Mouse (Mus musculus) MEL (cell line): ENCODE measurements at regions not wholly inside any gene's neighbourhood (a gene's known extent, or its start where the extent isn't known, plus 50 kb on each side); places are given as distances from the start of the nearest gene placed in this dataset.

Source experiments
- DNase-seq: peaks from one replicate; pipeline ENCODE4 v3.0.0; 2011; ENCODE audit warnings: low read depth, low spot score
- H3K27ac ChIP-seq: 2 replicates; pipeline ENCODE4 v1.5.1; 2012; ENCODE audit warnings: low read depth, mild to moderate bottlenecking, control low read depth, low read length, moderate library complexity; ENCODE audit not compliant: control insufficient read depth
- H3K27me3 ChIP-seq, 2 experiments: fragments of 150-350 bp in 1 of 2; sonication (generic) in 1 of 2; 2 replicates each; pipeline ENCODE4 v1.6.1; 2012; ENCODE audit warnings: low read length in 2 of 2, mild to moderate bottlenecking in 2 of 2, improper control_type of control experiment in 1 of 2, moderate library complexity in 1 of 2; ENCODE audit not compliant: insufficient read depth in 2 of 2, control insufficient read depth in 1 of 2
- H3K36me3 ChIP-seq, 2 experiments: 2 replicates each; pipeline ENCODE4 v1.6.1; 2012 to 2014; ENCODE audit warnings: low read length in 2 of 2, improper control_type of control experiment in 1 of 2, inconsistent platforms in 1 of 2, mild to moderate bottlenecking in 1 of 2; ENCODE audit not compliant: insufficient read depth in 2 of 2, control insufficient read depth in 1 of 2
- H3K4me1 ChIP-seq, 2 experiments: fragments of 150-350 bp in 1 of 2; sonication (generic) in 1 of 2; 2 replicates each; pipeline ENCODE4 v1.6.1; 2012; ENCODE audit warnings: low read length in 2 of 2, improper control_type of control experiment in 1 of 2, mild to moderate bottlenecking in 1 of 2; ENCODE audit not compliant: insufficient read depth in 2 of 2, control insufficient read depth in 1 of 2
- H3K4me3 ChIP-seq, 2 experiments: fragments of 150-350 bp in 1 of 2; sonication (generic) in 1 of 2; 2 replicates each; pipeline ENCODE4 v1.5.1; 2012; ENCODE audit warnings: low read depth in 2 of 2, low read length in 2 of 2, mild to moderate bottlenecking in 2 of 2, moderate library complexity in 2 of 2, control low read depth in 1 of 2, improper control_type of control experiment in 1 of 2; ENCODE audit not compliant: control insufficient read depth in 1 of 2, insufficient read depth in 1 of 2
- H3K79me2 ChIP-seq: 2 replicates; pipeline ENCODE4 v1.6.1; 2012; ENCODE audit warnings: mild to moderate bottlenecking, low read length, moderate library complexity; ENCODE audit not compliant: control insufficient read depth, poor library complexity, insufficient read depth
- H3K9ac ChIP-seq: 2 replicates; pipeline ENCODE4 v1.6.1; 2012; ENCODE audit warnings: low read depth, mild to moderate bottlenecking, control low read depth, low read length, moderate library complexity; ENCODE audit not compliant: control insufficient read depth, poor library complexity, severe bottlenecking
- H3K9me3 ChIP-seq: fragments of 150-350 bp; sonication (generic); replicated peaks from 2 replicates; pipeline ENCODE4 v1.6.1; 2012; ENCODE audit warnings: mild to moderate bottlenecking, low read length, improper control_type of control experiment, moderate library complexity; ENCODE audit not compliant: insufficient read depth
- BHLHE40 ChIP-seq: IDR thresholded peaks from 2 replicates; pipeline ENCODE4 v1.6.1; 2012; ENCODE audit warnings: low read depth, mild to moderate bottlenecking, inconsistent platforms, low read length, improper control_type of control experiment, borderline replicate concordance
- CHD1 ChIP-seq: IDR thresholded peaks from 2 replicates; pipeline ENCODE4 v1.6.1; 2012; ENCODE audit warnings: low read depth, mild to moderate bottlenecking, inconsistent platforms, low read length, improper control_type of control experiment
- CTCF ChIP-seq, 3 experiments: IDR thresholded peaks in 2 of 3; conservative IDR thresholded peaks in 1 of 3; 2 replicates each; pipeline ENCODE4 v1.5.1; 2011 to 2012; ENCODE audit warnings: low read length in 3 of 3, low read depth in 2 of 3, mild to moderate bottlenecking in 2 of 3, improper control_type of control experiment in 1 of 3, inconsistent platforms in 1 of 3, mixed read lengths in 1 of 3, moderate library complexity in 1 of 3; ENCODE audit not compliant: control insufficient read depth in 1 of 3, insufficient read depth in 1 of 3, poor library complexity in 1 of 3, severe bottlenecking in 1 of 3
- ELF1 ChIP-seq: IDR thresholded peaks from 2 replicates; pipeline ENCODE4 v1.6.1; 2014; ENCODE audit warnings: low read depth, mild to moderate bottlenecking, inconsistent platforms, low read length, improper control_type of control experiment, moderate library complexity
- GABPA ChIP-seq: IDR thresholded peaks from 2 replicates; pipeline ENCODE4 v1.6.1; 2012; ENCODE audit warnings: low read depth, mild to moderate bottlenecking, inconsistent platforms, low read length, improper control_type of control experiment, moderate library complexity
- MAX ChIP-seq: IDR thresholded peaks from 2 replicates; pipeline ENCODE4 v1.6.1; 2011; ENCODE audit warnings: low read length, improper control_type of control experiment
- MAZ ChIP-seq: IDR thresholded peaks from 2 replicates; pipeline ENCODE4 v1.6.1; 2012; ENCODE audit warnings: low read depth, mild to moderate bottlenecking, inconsistent platforms, low read length, improper control_type of control experiment
- NELFE ChIP-seq: IDR thresholded peaks from 2 replicates; pipeline ENCODE4 v1.6.1; 2011; ENCODE audit warnings: low read depth, low read length, improper control_type of control experiment
- POLR2AphosphoS5 ChIP-seq: IDR thresholded peaks from 2 replicates; pipeline ENCODE4 v1.6.1; 2012; ENCODE audit warnings: low read depth, borderline replicate concordance, mild to moderate bottlenecking, inconsistent platforms, low read length, moderate library complexity, mixed read lengths
- SIN3A ChIP-seq: IDR thresholded peaks from 2 replicates; pipeline ENCODE4 v1.6.1; 2012; ENCODE audit warnings: low read length, improper control_type of control experiment, inconsistent platforms
- UBTF ChIP-seq: IDR thresholded peaks from 2 replicates; pipeline ENCODE4 v1.6.1; 2012; ENCODE audit warnings: low read depth, mild to moderate bottlenecking, inconsistent platforms, low read length, improper control_type of control experiment, moderate library complexity, borderline replicate concordance; ENCODE audit not compliant: insufficient read depth
- USF1 ChIP-seq: IDR thresholded peaks from 2 replicates; pipeline ENCODE4 v1.6.1; 2014; ENCODE audit warnings: low read depth, mild to moderate bottlenecking, inconsistent platforms, low read length, improper control_type of control experiment, moderate library complexity
- ZC3H11A ChIP-seq: IDR thresholded peaks from 2 replicates; pipeline ENCODE4 v1.6.1; 2012; ENCODE audit warnings: low read depth, mild to moderate bottlenecking, inconsistent platforms, low read length, improper control_type of control experiment
- ZKSCAN1 ChIP-seq: IDR thresholded peaks from 2 replicates; pipeline ENCODE4 v1.6.1; 2012; ENCODE audit warnings: low read depth, mild to moderate bottlenecking, inconsistent platforms, low read length, improper control_type of control experiment, moderate library complexity

- Histone ChIP-seq H3K4me1 (no peaks in the 10 kb centered on the region), H3K4me3 (no peak overlapping the region), H3K9me3 (no peaks in the 10 kb centered on the region), H3K27me3 (no peaks in the 10 kb centered on the region), H3K27ac (no peak overlapping the region), H3K79me2 (no peaks in the 10 kb centered on the region), H3K9ac (no peak overlapping the region), H3K36me3 (no peaks in the 10 kb centered on the region)
- DNase-seq, result no peak
- TF ChIP-seq CHD1, result no peak
Observed at GRCm38 (mm10) chr3:78812425-78812824, 473.9 kb downstream of the Rapgef2 start.

- H3K27ac ChIP-seq, result no peak overlapping the region
- no peak for DNase-seq
- H3K27me3 ChIP-seq, result no peaks in the 10 kb centered on the region
- H3K9ac ChIP-seq, result no peak overlapping the region
- H3K4me1 ChIP-seq, result no peaks in the 10 kb centered on the region
- no peaks in the 10 kb centered on the region for H3K36me3 ChIP-seq
- no peak overlapping the region for H3K4me3 ChIP-seq
- no peaks in the 10 kb centered on the region for H3K79me2 ChIP-seq
- no peaks in the 10 kb centered on the region for H3K9me3 ChIP-seq
- TF ChIP-seq ELF1 (no peak), NELFE (no peak)
- TF ChIP-seq, all 39 proteins: peak for 0
Observed at GRCm38 (mm10) chr3:78810431-78811152, 475.7 kb downstream of the Rapgef2 start.

- Histone ChIP-seq H3K27me3 (no peaks in the 10 kb centered on the region), H3K36me3 (no peaks in the 10 kb centered on the region), H3K4me3 (no peak overlapping the region), H3K79me2 (no peaks in the 10 kb centered on the region), H3K9ac (no peak overlapping the region), H3K4me1 (no peaks in the 10 kb centered on the region), H3K9me3 (no peaks in the 10 kb centered on the region), H3K27ac (no peak overlapping the region)
- TF ChIP-seq SIN3A, result no peak
- no peak for TF ChIP-seq USF1
- TF ChIP-seq MAZ, result no peak
- TF ChIP-seq ZC3H11A, result no peak
- no peak for TF ChIP-seq UBTF
- TF ChIP-seq CTCF (IDR thresholded peaks at IDR 0.05 in 2 of 3, conservative IDR thresholded peaks at IDR 0.05 in 1 of 3; ENCODE audit: control insufficient read depth in 1 of 3, insufficient read depth in 1 of 3, low read depth in 2 of 3, low read length in 3 of 3, poor library complexity in 1 of 3, severe bottlenecking in 1 of 3), result no peak
- no peak for TF ChIP-seq GABPA
- no peak for TF ChIP-seq MAX
- TF ChIP-seq BHLHE40, result no peak
- TF ChIP-seq POLR2AphosphoS5, result no peak
- no peak for TF ChIP-seq ZKSCAN1
- no peak for DNase-seq
Observed at GRCm38 (mm10) chr3:78803176-78803575, 483.1 kb downstream of the Rapgef2 start.
